Mouse (Mus musculus) E14TG2a.4 (cell line): ENCODE results near the gene 1700034J05Rik.

ENCODE experiments used
- CTCF ChIP-seq: conservative IDR thresholded peaks from 2 replicates; pipeline ENCODE4 v1.5.1; 2014; ENCODE audit warnings: low read length
- POU5F1 ChIP-seq: IDR thresholded peaks from 2 replicates; pipeline ENCODE4 v1.6.1; 2014; ENCODE audit warnings: low read length, borderline replicate concordance

- TF ChIP-seq CTCF (no peak), POU5F1 (no peak)
These were observed 41.2 kb upstream of the 1700034J05Rik start for GRCm38 (mm10) chr6:146995391-146995790.
